Mouse (Mus musculus): Measurements from ENCODE around the gene Ifngr2.

- TF ChIP-seq GATA1 (IDR thresholded peaks at IDR 0.05; ENCODE audit: borderline replicate concordance, low read length) (no peak), FLI1 (IDR thresholded peaks at IDR 0.05; ENCODE audit: low read length) (no peak)
Observed at GRCm38 (mm10) chr16:91541573-91542081, 5.2 kb upstream of the Ifngr2 start.
